Mouse (Mus musculus): Measurements from ENCODE around the gene Bud23. TPM values are rescaled to one million over a fixed set of nuclear protein-coding genes. Genes with fewer than 3 reads are reported as not detected.
"Not testable (repeated sequence)": the region's sequence is repeated elsewhere in the genome, so short reads cannot be mapped to it uniquely, and the experiment has no call there.

Bud23 gene
- polyA plus RNA-seq, 1 experiment from 2014 or later, result 176 TPM

DNA sequence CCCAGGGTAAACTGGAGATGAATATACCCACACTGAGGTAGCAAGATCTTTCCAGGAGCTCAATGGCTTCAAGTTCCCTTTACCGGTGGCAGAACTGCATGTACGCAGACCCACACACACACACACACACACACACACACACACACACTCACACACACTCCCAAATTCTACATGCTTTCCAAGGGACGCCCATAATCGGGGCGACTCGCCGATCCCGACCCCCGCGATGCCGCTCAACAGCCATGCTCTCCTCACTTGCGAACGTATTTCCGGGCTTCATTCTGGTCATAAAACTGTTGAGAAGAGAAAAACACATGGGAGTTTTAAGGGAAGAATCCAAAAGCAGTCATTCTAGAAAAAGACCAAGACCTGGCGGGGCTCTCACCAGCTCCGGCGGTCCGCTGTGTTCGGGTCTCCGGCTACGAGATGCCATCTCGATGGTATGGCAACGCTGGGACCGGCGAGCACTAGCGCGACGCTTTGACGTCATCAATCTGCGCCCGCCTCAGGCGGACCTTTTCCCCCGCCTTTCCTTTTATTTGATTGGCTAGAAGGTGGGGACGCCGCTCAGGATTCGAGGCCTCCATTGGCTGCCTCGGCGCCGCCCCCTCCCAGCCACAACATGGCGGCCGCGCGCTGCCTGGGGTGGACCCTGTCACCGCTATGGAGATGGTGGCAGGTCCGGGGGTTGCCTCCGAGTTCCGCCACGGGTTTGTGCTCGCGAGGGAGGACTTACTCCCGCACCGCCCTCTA, 954 bp downstream of the Bud23 start, which contains the start of gene Dnajc30:
Gene Dnajc30 (plus strand): TSS at position 574 of the 753 bp plus-strand sequence.
- H3K27me3 ChIP-seq (ENCODE audit: poor library complexity, severe bottlenecking), result no peaks in the 10 kb centered on the region
- peaks cover 26% of the 10 kb centered on the region for H3K4me1 ChIP-seq
- no peaks in the 10 kb centered on the region for H3K9me3 ChIP-seq
- peaks cover 69% of the 10 kb centered on the region for H3K36me3 ChIP-seq (replicated peaks)
- WGBS, result under 1% methylated on average over 52 of the region's 52 CpGs
- peak within 1 kb of the TSS; percentile 93 for H3K4me3 ChIP-seq
- peak; percentile 95 for DNase-seq (ENCODE audit: extremely low spot score, low spot score)
- peak within 1 kb of the TSS; percentile 88 for H3K27ac ChIP-seq

DNA sequence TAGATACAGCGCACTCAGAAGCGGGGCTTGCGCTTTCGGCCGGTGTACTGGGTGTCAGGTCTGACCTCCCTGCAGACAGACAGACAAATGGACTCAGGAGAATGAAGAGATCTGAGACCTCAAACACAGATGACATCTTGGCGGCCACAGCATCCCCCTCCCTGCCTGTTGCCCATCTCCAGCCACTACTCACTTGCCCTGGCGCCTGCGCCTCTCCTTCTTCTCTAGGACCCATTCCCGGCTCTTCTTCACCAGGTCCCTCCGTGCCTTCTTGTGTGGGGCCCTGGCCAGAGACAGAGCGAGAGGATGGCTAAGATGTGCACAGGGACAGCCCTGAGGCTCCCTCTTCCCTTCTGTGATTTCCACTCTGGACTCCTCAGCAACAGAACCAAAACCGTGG, 11.4 kb downstream of the Bud23 start:
- Histone ChIP-seq H3K4me3 (no peak overlapping the region), H3K27ac (no peak overlapping the region), H3K27me3 (ENCODE audit: poor library complexity, severe bottlenecking) (no peaks in the 10 kb centered on the region), H3K9me3 (no peaks in the 10 kb centered on the region), H3K36me3 (replicated peaks) (peaks cover 95% of the 10 kb centered on the region), H3K4me1 (no peaks in the 10 kb centered on the region)
- DNase-seq (ENCODE audit: extremely low spot score, low spot score), result no peak
- WGBS, result 87% methylated on average over 12 of the region's 12 CpGs

DNA sequence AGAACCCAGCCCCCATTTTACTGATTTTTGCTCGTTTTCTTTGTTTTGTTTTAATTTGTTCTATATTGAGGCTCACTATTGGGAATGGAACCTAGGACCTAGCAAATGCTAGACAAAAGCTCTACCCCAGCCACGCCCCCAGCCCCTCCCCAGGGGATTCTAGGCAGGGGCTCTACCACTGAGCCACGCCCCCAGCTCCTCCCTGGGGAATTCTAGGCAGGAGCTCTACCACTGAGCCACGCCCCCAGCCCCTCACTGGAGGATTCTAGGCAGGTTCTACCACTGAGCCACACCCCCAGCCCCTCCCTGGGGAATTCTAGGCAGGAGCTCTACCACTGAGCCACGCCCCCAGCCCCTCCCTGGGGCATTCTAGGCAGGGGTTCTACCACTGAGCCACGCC, 15.5 kb downstream of the Bud23 start:
- not testable (repeated sequence) for H3K27me3 ChIP-seq (ENCODE audit: poor library complexity, severe bottlenecking); H3K4me3 ChIP-seq; H3K27ac ChIP-seq; H3K4me1 ChIP-seq; H3K9me3 ChIP-seq; DNase-seq (ENCODE audit: extremely low spot score, low spot score)
- H3K36me3 ChIP-seq (replicated peaks), result peaks cover 77% of the 10 kb centered on the region
- 83% methylated on average over 6 of the region's 6 CpGs for WGBS

DNA sequence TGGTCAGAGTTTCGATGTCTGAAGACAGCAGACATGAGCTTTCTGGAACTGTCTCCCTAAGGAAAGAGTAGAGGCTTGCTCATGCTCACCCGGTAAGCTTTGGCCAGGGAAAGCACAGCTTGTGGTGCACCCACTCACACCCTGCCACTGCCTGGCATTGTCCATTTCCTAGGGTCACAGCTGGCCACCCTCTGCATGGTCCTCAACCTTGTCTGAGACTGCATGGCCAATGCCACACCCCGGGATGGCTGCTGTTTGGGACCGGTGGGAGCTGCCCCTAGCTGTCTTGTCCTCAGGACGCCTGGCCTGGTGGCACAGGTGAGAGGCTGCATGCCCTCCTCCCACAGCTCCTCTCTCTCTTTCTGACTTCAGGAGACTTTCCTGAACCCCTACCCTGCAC, 16.2 kb downstream of the Bud23 start:
- Histone ChIP-seq H3K9me3 (no peaks in the 10 kb centered on the region), H3K27ac (no peak overlapping the region), H3K36me3 (replicated peaks) (peaks cover 72% of the 10 kb centered on the region), H3K27me3 (ENCODE audit: poor library complexity, severe bottlenecking) (no peaks in the 10 kb centered on the region), H3K4me3 (no peak overlapping the region), H3K4me1 (no peaks in the 10 kb centered on the region)
- 90% methylated on average over 5 of the region's 5 CpGs for WGBS
- no peak for DNase-seq (ENCODE audit: extremely low spot score, low spot score)

DNA sequence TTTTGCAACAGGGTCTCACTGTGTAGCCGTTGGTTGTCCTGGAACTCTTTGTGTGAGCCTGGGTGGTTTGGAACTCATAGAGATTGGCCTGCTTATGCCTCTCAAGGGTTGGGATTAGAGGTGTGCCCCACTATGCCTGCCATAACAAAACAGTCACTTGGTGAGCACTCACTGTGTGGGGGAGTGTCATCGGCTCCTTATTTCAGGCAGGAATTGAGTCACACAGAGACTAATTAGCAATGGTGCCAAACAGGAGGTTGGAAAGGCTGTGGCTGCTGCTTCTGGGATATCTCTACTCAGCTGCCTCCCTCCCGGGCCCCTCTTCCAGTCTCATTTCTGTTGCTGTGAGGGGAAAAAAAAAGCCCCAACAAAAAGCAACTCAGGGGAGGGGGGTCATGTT, 20.2 kb downstream of the Bud23 start:
- Histone ChIP-seq H3K4me3 (no peak overlapping the region), H3K9me3 (no peaks in the 10 kb centered on the region), H3K36me3 (replicated peaks) (peaks cover 44% of the 10 kb centered on the region), H3K4me1 (peaks cover 26% of the 10 kb centered on the region), H3K27ac (no peak overlapping the region), H3K27me3 (ENCODE audit: poor library complexity, severe bottlenecking) (no peaks in the 10 kb centered on the region; the same call in 1 of the 2 replicates)
- WGBS, result 92% methylated on average over 3 of the region's 3 CpGs
- no peak for DNase-seq (ENCODE audit: extremely low spot score, low spot score)

DNA sequence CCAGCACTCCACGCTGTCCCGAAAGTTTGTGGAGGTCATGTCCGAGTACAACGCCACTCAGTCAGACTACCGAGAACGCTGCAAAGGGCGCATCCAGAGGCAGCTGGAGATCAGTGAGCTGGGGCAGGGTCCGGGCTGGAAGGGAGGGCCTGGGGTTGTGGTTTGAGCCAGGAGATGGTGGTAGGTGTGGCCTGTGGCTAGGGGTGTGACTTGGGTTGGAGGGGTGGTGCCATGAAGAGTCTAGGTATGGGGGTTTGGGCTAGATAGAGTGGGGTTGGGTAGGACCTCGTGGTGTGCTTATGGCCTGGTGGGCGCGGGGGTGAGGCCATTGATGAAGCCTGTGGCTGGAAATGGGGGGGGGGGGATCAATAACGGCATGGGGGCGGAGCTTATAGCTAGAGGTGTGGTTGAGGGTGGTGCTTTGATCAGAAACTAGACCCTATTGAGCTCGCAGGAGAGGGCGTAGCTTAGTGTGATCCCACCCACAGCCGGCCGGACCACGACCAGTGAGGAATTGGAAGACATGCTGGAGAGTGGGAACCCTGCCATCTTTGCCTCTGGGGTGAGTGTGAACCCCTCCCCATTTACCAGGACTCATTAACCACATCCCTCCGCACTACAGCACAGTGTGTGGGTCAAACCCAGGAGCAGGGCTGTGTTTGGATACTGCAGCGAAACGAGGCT, 22.5 kb downstream of the Bud23 start:
- H3K4me3 ChIP-seq, result peak overlapping the region; percentile 26
- 21% methylated on average over 21 of the region's 21 CpGs for WGBS
- peaks cover 45% of the 10 kb centered on the region for H3K36me3 ChIP-seq (replicated peaks)

DNA sequence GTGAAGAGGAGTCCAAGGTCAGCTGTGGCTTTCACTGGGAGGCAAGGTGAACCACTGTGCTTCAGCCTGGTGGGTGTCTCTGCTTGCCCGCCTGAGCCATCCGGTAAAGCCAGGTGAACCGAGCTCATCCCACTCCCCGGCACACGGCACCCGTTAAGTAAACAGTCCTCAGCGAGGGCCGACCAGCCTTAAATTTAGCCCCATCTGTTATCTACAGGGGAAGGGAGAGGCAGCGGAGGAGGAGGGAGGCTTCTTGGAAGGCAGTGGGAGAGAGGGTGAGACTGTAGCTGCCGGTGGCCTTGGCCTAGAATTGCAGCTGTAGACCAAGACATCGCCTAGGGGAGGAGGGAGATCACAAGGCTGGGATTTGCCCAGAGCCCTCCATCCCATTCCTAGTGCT, 24.0 kb downstream of the Bud23 start:
- Histone ChIP-seq H3K4me1 (peaks cover 27% of the 10 kb centered on the region), H3K27ac (peak overlapping the region; percentile 26; the same call in 1 of the 2 replicates), H3K27me3 (ENCODE audit: poor library complexity, severe bottlenecking) (no peaks in the 10 kb centered on the region; the same call in 1 of the 2 replicates), H3K36me3 (replicated peaks) (peaks cover 51% of the 10 kb centered on the region), H3K4me3 (no peak overlapping the region), H3K9me3 (no peaks in the 10 kb centered on the region)
- WGBS, result 85% methylated on average over 11 of the region's 11 CpGs
- DNase-seq (ENCODE audit: extremely low spot score, low spot score), result no peak

More for the DNA sequence above, 22.5 kb downstream of the Bud23 start:
- peaks cover 27% of the 10 kb centered on the region for H3K4me1 ChIP-seq
- no peaks in the 10 kb centered on the region; the same call in 1 of the 2 replicates for H3K27me3 ChIP-seq (ENCODE audit: poor library complexity, severe bottlenecking)
- no peak overlapping the region for H3K27ac ChIP-seq
- H3K9me3 ChIP-seq, result no peaks in the 10 kb centered on the region
- DNase-seq (ENCODE audit: extremely low spot score, low spot score), result no peak

DNA sequence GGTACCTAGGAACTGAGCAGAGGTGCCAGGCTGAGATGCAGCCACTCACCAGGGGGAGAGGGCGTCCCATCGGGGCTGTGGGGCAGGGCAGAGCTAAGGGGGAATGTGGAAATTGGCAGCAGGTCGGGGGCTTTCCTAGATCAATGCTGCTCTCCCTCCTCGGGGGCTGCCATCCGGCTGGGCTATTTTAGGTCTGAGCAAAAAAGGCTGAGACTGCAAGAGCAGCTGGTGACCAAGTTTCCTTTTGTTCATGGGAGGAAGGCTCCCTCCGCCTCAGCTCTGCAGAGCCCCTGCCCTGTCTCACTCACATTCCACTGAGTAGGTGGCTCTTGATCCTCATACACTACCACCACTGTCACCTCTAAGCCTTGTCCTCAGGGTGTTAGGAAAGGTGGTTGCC, 24.7 kb downstream of the Bud23 start:
- Histone ChIP-seq H3K9me3 (no peaks in the 10 kb centered on the region), H3K4me1 (peaks cover 32% of the 10 kb centered on the region), H3K36me3 (replicated peaks) (peaks cover 44% of the 10 kb centered on the region), H3K4me3 (no peak overlapping the region), H3K27ac (0 out of 2 replicates have a peak overlapping the region, but pooled peaks have one; percentile 51), H3K27me3 (ENCODE audit: poor library complexity, severe bottlenecking) (no peaks in the 10 kb centered on the region; the same call in 1 of the 2 replicates)
- no peak for DNase-seq (ENCODE audit: extremely low spot score, low spot score)
- 42% methylated on average over 6 of the region's 6 CpGs for WGBS

DNA sequence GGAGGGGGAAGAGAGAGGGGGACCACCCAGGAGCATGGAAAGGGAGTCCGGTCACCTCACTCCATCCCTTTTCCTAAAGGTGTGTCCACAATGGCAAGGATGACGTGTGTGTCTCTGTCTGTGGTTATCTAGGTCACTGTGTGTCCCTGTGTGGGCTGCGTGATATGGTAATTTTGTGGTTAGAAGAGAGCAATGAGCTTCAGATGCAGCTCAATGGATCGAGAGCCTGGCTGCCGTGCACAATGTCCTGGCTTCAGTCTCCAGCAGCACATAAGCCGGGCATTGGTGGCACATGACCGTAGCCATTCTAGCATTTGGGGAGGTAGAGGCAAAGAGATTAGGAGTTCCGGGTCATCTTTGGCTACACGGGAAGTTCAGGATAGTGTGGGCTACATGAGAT, 25.2 kb downstream of the Bud23 start:
- Histone ChIP-seq H3K27ac (no peak overlapping the region), H3K4me1 (peaks cover 32% of the 10 kb centered on the region), H3K4me3 (no peak overlapping the region), H3K9me3 (peaks cover 4% of the 10 kb centered on the region), H3K27me3 (ENCODE audit: poor library complexity, severe bottlenecking) (no peaks in the 10 kb centered on the region; the same call in 1 of the 2 replicates), H3K36me3 (replicated peaks) (peaks cover 39% of the 10 kb centered on the region)
- DNase-seq (ENCODE audit: extremely low spot score, low spot score), result no peak
- WGBS, result 89% methylated on average over 9 of the region's 9 CpGs

DNA sequence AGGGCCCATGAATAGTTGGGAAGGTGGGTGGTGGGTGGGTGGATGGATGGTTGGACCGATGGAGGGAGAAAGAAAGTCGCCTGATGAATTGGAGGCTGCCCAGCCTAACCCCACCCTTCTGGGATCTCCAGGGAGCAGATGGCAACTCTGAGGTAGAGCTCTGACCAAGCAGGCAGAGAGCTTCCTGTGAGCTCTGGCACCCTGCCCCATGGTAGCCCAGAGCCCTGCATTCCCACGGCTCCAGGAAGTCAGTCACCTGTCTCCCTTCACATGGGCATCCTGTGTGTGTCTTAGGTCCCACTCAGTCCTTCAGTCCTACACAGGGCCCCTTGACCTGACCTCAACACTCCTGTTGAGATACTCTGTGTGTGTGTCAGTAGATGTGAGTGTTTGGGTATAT, 26.8 kb downstream of the Bud23 start:
- peaks cover 38% of the 10 kb centered on the region for H3K36me3 ChIP-seq (replicated peaks)
- H3K27me3 ChIP-seq (ENCODE audit: poor library complexity, severe bottlenecking), result no peaks in the 10 kb centered on the region; the same call in 1 of the 2 replicates
- WGBS, result 98% methylated on average over 3 of the region's 3 CpGs
- H3K4me3 ChIP-seq, result no peak overlapping the region
- no peak overlapping the region for H3K27ac ChIP-seq
- H3K9me3 ChIP-seq, result peaks cover 10% of the 10 kb centered on the region
- DNase-seq (ENCODE audit: extremely low spot score, low spot score), result no peak
- H3K4me1 ChIP-seq, result peaks cover 32% of the 10 kb centered on the region

DNA sequence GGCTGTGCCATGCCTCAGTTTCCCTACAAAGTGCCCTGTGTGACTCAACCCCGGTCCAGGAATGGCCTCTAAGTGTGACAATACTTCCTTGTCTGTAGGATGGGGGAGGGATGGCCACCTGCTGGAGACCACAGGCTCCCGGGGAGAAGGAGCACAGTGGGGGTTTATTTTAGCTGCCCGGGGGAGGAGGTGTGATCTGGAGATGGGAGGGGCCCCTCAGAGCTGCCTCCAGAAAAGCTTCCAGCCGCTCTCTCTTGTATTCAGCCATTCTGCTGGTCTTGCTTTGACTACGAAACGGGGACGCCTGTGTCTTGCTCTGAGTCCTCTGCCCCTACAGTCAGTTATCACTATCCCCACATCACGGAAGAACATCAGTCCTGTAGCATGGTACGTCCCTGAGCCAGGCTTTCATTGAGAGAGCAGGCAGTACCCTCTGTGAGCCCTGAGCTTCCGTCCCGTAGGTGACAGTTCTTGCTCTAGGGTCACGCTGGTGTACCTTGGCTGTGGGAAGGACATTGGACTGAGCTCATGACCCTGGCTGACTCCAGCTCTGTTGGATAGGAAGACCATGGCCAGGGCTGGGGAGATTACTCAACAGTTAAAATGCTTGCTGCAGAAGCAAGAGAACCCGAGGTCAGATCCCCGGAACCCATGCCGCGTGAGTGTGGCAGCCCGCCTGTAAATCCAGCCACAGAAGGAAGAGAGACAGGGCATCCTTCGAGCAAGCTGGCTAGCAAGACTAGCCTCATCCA, 29.0 kb downstream of the Bud23 start:
- Histone ChIP-seq H3K4me3 (no peak overlapping the region), H3K9me3 (peaks cover 10% of the 10 kb centered on the region), H3K4me1 (peaks cover 18% of the 10 kb centered on the region), H3K27me3 (ENCODE audit: poor library complexity, severe bottlenecking) (no peaks in the 10 kb centered on the region), H3K36me3 (replicated peaks) (peaks cover 34% of the 10 kb centered on the region), H3K27ac (no peak overlapping the region)
- no peak for DNase-seq (ENCODE audit: extremely low spot score, low spot score)
- WGBS, result 63% methylated on average over 18 of the region's 18 CpGs

DNA sequence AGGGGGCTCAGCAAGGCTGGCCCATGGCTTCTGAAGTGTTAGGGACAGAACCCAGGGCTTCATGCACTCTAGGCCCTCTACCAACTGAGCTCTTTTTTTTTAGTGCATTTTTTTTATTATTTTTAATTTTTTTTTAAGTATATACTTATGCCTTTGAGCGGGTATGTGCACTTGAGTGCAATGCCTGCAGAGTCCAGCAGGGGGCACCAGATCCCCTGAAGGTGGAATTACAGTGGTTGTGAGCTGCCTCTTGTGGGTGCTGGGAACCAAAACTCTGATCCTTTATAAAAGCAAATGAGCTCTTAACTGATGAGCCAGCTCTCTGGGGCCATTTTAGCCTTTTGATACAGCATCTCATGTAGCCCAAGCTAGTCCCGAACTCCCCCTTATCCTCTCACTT, 30.2 kb downstream of the Bud23 start:
- 96% methylated on average over 2 of the region's 2 CpGs for WGBS
- Histone ChIP-seq H3K9me3 (peaks cover 10% of the 10 kb centered on the region), H3K27ac (no peak overlapping the region), H3K4me1 (peaks cover 6% of the 10 kb centered on the region), H3K4me3 (no peak overlapping the region), H3K27me3 (ENCODE audit: poor library complexity, severe bottlenecking) (no peaks in the 10 kb centered on the region), H3K36me3 (replicated peaks) (peaks cover 36% of the 10 kb centered on the region)
- no peak for DNase-seq (ENCODE audit: extremely low spot score, low spot score)
